Mouse (Mus musculus) limb, embryonic 11.5 days (tissue): ENCODE data around the gene Dnajc13. TPM values are rescaled to one million over a fixed set of nuclear protein-coding genes. Genes with fewer than 3 reads are reported as not detected.

Experiments used
- polyA plus RNA-seq: library from polyadenylated mRNA; unstranded; fragments of >200 nt; fragmentation: Nextera tagmentation; extraction: Ambion mirVana; gene quantifications from 2 replicates; pipeline ENCODE4 v1.2.1, GENCODE M21; 2014

The Dnajc13 gene
- polyA plus RNA-seq, 1 experiment from 2014 or later = 27.3 TPM

Other genes starting within 250 kb of the Dnajc13 start
- not detected in 2 replicates for gene Gm28305, start 222.3 kb downstream of the Dnajc13 start, polyA plus RNA-seq
- 63.9 and 64.0 TPM in 2 replicates for gene Uba5, start 199.8 kb downstream of the Dnajc13 start, polyA plus RNA-seq
- gene Acad11, start 199.6 kb downstream of the Dnajc13 start, polyA plus RNA-seq = 10.3 and 11.6 TPM in 2 replicates
- 0.62 and 0.67 TPM in 2 replicates for gene Ackr4, start 136.0 kb downstream of the Dnajc13 start, polyA plus RNA-seq
- gene Acpp, start 74.8 kb upstream of the Dnajc13 start, polyA plus RNA-seq = 1.7 and 1.9 TPM in 2 replicates